Comparison of ENCODE assay signal across 10 mouse cellular contexts in genomic region chr3:135729575-135729974, GRCm38 (mm10). TPM values are rescaled to one million over a fixed set of nuclear protein-coding genes. Genes with fewer than 3 reads are reported as not detected.
DNase-seq lines count a peak whose midpoint lies in the region; ATAC-seq and TF ChIP-seq lines count a peak whose summit lies in the region.
"Had no signal": no experiment of that assay in that cellular context is flagged by ENCODE, and none has a peak within 500 bp of the region (broad histone marks: within the 10 kb centered on the region; RNA-seq: fewer than 3 reads in every experiment).

No protein-coding gene starts in this region.

- in situ Hi-C loops in Patski (cut with MboI; ENCODE audit: low pct_unique_long_range_greater_than_20kb) = loop anchor here (5.0 to 25.0 kb wide), 2 partner anchors 437 to 1067 kb away; no protein-coding TSS in a partner anchor

- CTCF ChIA-PET in Patski (lab: Charles Lee) = no interaction called here

- no peak overlapping the region for H3K4me3 ChIP-seq in heart, embryonic 11.5 days (ENCODE audit: low read depth, low read length)
- H3K4me3 ChIP-seq in lung, embryonic 14.5 days (ENCODE audit: low read depth, low read length) = no peak overlapping the region
- no peak overlapping the region for H3K4me3 ChIP-seq in midbrain, embryonic 16.5 days (ENCODE audit: low read depth, low read length)
- H3K4me3 ChIP-seq: limb, embryonic 15.5 days had no signal

- 89% methylated on average over 5 of the region's 5 CpGs for WGBS in heart, embryonic 11.5 days (ENCODE audit: insufficient replicate concordance)
- 54% methylated on average over 5 of the region's 5 CpGs for WGBS in lung, embryonic 14.5 days
- 75% methylated on average over 5 of the region's 5 CpGs for WGBS in midbrain, embryonic 16.5 days

- no peak overlapping the region for H3K9ac ChIP-seq in heart, embryonic 11.5 days (ENCODE audit: low read depth, low read length)
- H3K9ac ChIP-seq in lung, embryonic 14.5 days = no peak overlapping the region
- H3K9ac ChIP-seq in midbrain, embryonic 16.5 days (ENCODE audit: low read depth, low read length) = no peak overlapping the region
- H3K9ac ChIP-seq: limb, embryonic 15.5 days had no signal

- POLR2A ChIA-PET in Patski (lab: Charles Lee) = no interaction called here

- ATAC-seq in heart, embryonic 11.5 days (replicated peaks; ENCODE audit: insufficient number of reproducible peaks, low FRiP score, low TSS enrichment) = no peak
- no peak for ATAC-seq in Patski
- no peak for ATAC-seq in lung, embryonic 14.5 days (ENCODE audit: insufficient read depth)
- ATAC-seq in midbrain, embryonic 16.5 days = no peak
- ATAC-seq: intestine, embryonic 16.5 days had no signal

- H3K36me3 ChIP-seq in heart, embryonic 11.5 days (ENCODE audit: control insufficient read depth, insufficient read depth, low read length) = no peaks in the 10 kb centered on the region
- H3K36me3 ChIP-seq in lung, embryonic 14.5 days (ENCODE audit: insufficient read depth) = no peaks in the 10 kb centered on the region
- H3K36me3 ChIP-seq in midbrain, embryonic 16.5 days (ENCODE audit: control insufficient read depth, insufficient read depth, low read length) = no peaks in the 10 kb centered on the region
- H3K36me3 ChIP-seq: limb, embryonic 15.5 days had no signal

- no peak overlapping the region for H3K4me2 ChIP-seq in heart, embryonic 11.5 days
- H3K4me2 ChIP-seq in lung, embryonic 14.5 days = no peak overlapping the region
- no peak overlapping the region for H3K4me2 ChIP-seq in midbrain, embryonic 16.5 days (ENCODE audit: low read length)
- H3K4me2 ChIP-seq: limb, embryonic 15.5 days had no signal

- H3K4me1 ChIP-seq in heart, embryonic 11.5 days (ENCODE audit: control insufficient read depth, insufficient read depth, low read length) = peaks cover 7% of the 10 kb centered on the region
- peaks cover 3% of the 10 kb centered on the region; the same call in 1 of the 2 replicates for H3K4me1 ChIP-seq in lung, embryonic 14.5 days (ENCODE audit: insufficient read depth)
- H3K4me1 ChIP-seq in midbrain, embryonic 16.5 days (ENCODE audit: control insufficient read depth, insufficient read depth, low read length) = peaks cover 4% of the 10 kb centered on the region; the same call in 1 of the 2 replicates
- H3K4me1 ChIP-seq: limb, embryonic 15.5 days had no signal

- intact Hi-C loops in gastrocnemius, postnatal 36 days (cut with DNase I) = loop anchor here (5.0 kb wide), 2 partner anchors 97 to 332 kb away; no protein-coding TSS in a partner anchor

- no peak overlapping the region for H3K27ac ChIP-seq in heart, embryonic 11.5 days (ENCODE audit: low read depth, low read length)
- no peak overlapping the region for H3K27ac ChIP-seq in lung, embryonic 14.5 days (ENCODE audit: low read depth)
- H3K27ac ChIP-seq in midbrain, embryonic 16.5 days (ENCODE audit: low read length) = no peak overlapping the region
- H3K27ac ChIP-seq: limb, embryonic 15.5 days had no signal

- no peak for TF ChIP-seq CTCF in Patski (IDR thresholded peaks at IDR 0.05)
- no peak for TF ChIP-seq CTCF in lung, embryonic 14.5 days (IDR thresholded peaks at IDR 0.05; ENCODE audit: low read depth)

- no peaks in the 10 kb centered on the region for H3K27me3 ChIP-seq in heart, embryonic 11.5 days (ENCODE audit: control insufficient read depth, insufficient read depth, low read length)
- H3K27me3 ChIP-seq in Patski = no peaks in the 10 kb centered on the region
- H3K27me3 ChIP-seq in lung, embryonic 14.5 days (ENCODE audit: insufficient read depth, low read length) = no peaks in the 10 kb centered on the region
- H3K27me3 ChIP-seq in midbrain, embryonic 16.5 days (ENCODE audit: control insufficient read depth, insufficient read depth, low read depth, low read length) = no peaks in the 10 kb centered on the region
- H3K27me3 ChIP-seq: limb, embryonic 15.5 days had no signal

- DNase-seq in heart, adult 11 months = peak; percentile 96
- DNase-seq in Patski (ENCODE audit: low read depth, low spot score) = peak; percentile 35
- DNase-seq in gastrocnemius, postnatal 36 days = peak; percentile 31 to 40
- DNase-seq in lung, embryonic 14.5 days = peak; percentile 77
- DNase-seq in cerebellum, adult 8-10 months = no peak
- no peak for DNase-seq in thymus, postnatal 14 days

- H3K9me3 ChIP-seq in heart, embryonic 11.5 days (replicated peaks; ENCODE audit: control insufficient read depth, low read length) = no peaks in the 10 kb centered on the region
- H3K9me3 ChIP-seq in lung, embryonic 14.5 days (ENCODE audit: low read depth, low read length) = no peaks in the 10 kb centered on the region
- no peaks in the 10 kb centered on the region for H3K9me3 ChIP-seq in midbrain, embryonic 16.5 days (replicated peaks; ENCODE audit: control insufficient read depth, low read length, poor library complexity, severe bottlenecking)
- H3K9me3 ChIP-seq: limb, embryonic 15.5 days had no signal

RNA-seq across cellular contexts. Expression of gene Nfkb1, which starts 38.2 kb away (rescaled TPM):
- polyA plus RNA-seq in heart, embryonic 11.5 days (2014; fragmentation: Nextera tagmentation; extraction: Ambion mirVana) = 15.4 and 17.8 TPM in 2 replicates
- 151 TPM for polyA plus RNA-seq in Patski (2021)
- 10 to 100 TPM; 17.0 to 17.9 TPM for total RNA-seq in gastrocnemius, postnatal 36 days (2021)
- 34.4 and 34.8 TPM in 2 replicates for polyA plus RNA-seq in lung, embryonic 14.5 days (2014; fragmentation: Nextera tagmentation; extraction: Ambion mirVana)
- polyA plus RNA-seq in midbrain, embryonic 16.5 days (2015; fragmentation: Nextera tagmentation; extraction: Ambion mirVana) = 6.7 and 6.8 TPM in 2 replicates

Comparison
In these comparisons a context has a peak if more than half of its experiments do, and no peak if none do; other contexts are left out.
1. DNase-seq: peak in heart, adult 11 months (single experiment), Patski (single experiment), gastrocnemius, postnatal 36 days (2 of 2) and lung, embryonic 14.5 days (single experiment); none in cerebellum, adult 8-10 months (single experiment) and thymus, postnatal 14 days (single experiment).